Mouse (Mus musculus) midbrain, embryonic 13.5 days (tissue): ENCODE measurements around the gene Nhlrc3. TPM values are rescaled to one million over a fixed set of nuclear protein-coding genes. Genes with fewer than 3 reads are reported as not detected.

Experiments
- ATAC-seq: fragments of 200-750 bp; cut with Nextera tagmentation; 2 replicates; pipeline ENCODE4 v1.8.0; 2017; ENCODE audit warnings: mild to moderate bottlenecking, moderate TSS enrichment, moderate library complexity
- H3K27ac ChIP-seq: fragments of 300-500 bp; sonication (generic); 2 replicates; pipeline ENCODE4 v1.5.1; 2015; ENCODE audit warnings: inconsistent platforms, mild to moderate bottlenecking, moderate library complexity
- H3K27me3 ChIP-seq: fragments of 300-500 bp; sonication (generic); 2 replicates; pipeline ENCODE4 v1.6.1; 2015; ENCODE audit warnings: mild to moderate bottlenecking, inconsistent platforms
- H3K36me3 ChIP-seq: fragments of 300-500 bp; sonication (generic); 2 replicates; pipeline ENCODE4 v1.6.1; 2015; ENCODE audit warnings: mild to moderate bottlenecking, inconsistent platforms
- H3K4me1 ChIP-seq: fragments of 300-500 bp; sonication (generic); replicated peaks from 2 replicates; pipeline ENCODE4 v1.6.1; 2015; ENCODE audit warnings: inconsistent platforms
- H3K4me2 ChIP-seq: fragments of 300-500 bp; sonication (generic); replicated peaks from 2 replicates; pipeline ENCODE4 v1.6.1; 2015; ENCODE audit warnings: moderate library complexity, mild to moderate bottlenecking, inconsistent platforms
- H3K4me3 ChIP-seq: fragments of 300-500 bp; sonication (generic); replicated peaks from 2 replicates; pipeline ENCODE4 v1.5.1; 2015; ENCODE audit warnings: mild to moderate bottlenecking, inconsistent platforms
- H3K9ac ChIP-seq: fragments of 300-500 bp; sonication (generic); replicated peaks from 2 replicates; pipeline ENCODE4 v1.6.1; 2015; ENCODE audit warnings: mild to moderate bottlenecking, inconsistent platforms
- H3K9me3 ChIP-seq: fragments of 300-500 bp; sonication (generic); 2 replicates; pipeline ENCODE4 v1.6.1; 2016; ENCODE audit warnings: mild to moderate bottlenecking, inconsistent platforms
- WGBS: fragments of 180-500 bp; shearing (Covaris S2); methylation state at CpG from one replicate; pipeline ENCODE4 v1.1.7; 2015; 5-methylcytosine and 5-hydroxymethylcytosine counted together
- polyA plus RNA-seq: library from polyadenylated mRNA; unstranded; fragments of >200 nt; fragmentation: Nextera tagmentation; extraction: Ambion mirVana; gene quantifications from 2 replicates; pipeline ENCODE4 v1.2.1, GENCODE M21; 2015

The Nhlrc3 gene
- polyA plus RNA-seq, 1 experiment from 2014 or later: 9.7 TPM

DNA sequence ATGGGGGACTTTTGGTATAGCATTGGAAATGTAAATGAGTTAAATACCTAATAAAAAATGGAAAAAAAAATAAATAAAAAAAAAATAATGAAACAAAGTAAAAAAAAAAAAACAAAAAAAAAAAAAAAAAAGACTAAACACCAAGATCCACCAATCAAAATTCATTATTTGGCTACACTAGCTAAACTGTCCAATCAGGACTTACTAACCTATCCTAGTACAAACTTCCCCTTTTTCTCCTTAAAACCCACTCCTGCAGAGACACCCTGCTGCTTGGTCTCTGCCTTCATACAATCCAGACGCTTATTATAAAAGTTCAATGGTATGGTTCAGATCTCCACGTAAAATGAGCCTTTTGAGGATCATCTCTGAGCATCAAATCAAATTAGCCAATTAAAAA lies 49.7 kb downstream of the Nhlrc3 start:
- H3K36me3 ChIP-seq: no peaks in the 10 kb centered on the region
- H3K9ac ChIP-seq: no peak overlapping the region
- H3K4me2 ChIP-seq: no peak overlapping the region
- H3K27me3 ChIP-seq: no peaks in the 10 kb centered on the region
- no peak overlapping the region for H3K4me3 ChIP-seq
- ATAC-seq: no peak
- no peaks in the 10 kb centered on the region for H3K9me3 ChIP-seq
- H3K27ac ChIP-seq: no peak overlapping the region
- peaks cover 10% of the 10 kb centered on the region; the same call in 1 of the 2 replicates for H3K4me1 ChIP-seq
- 43% methylated on average over 2 of the region's 2 CpGs for WGBS

DNA sequence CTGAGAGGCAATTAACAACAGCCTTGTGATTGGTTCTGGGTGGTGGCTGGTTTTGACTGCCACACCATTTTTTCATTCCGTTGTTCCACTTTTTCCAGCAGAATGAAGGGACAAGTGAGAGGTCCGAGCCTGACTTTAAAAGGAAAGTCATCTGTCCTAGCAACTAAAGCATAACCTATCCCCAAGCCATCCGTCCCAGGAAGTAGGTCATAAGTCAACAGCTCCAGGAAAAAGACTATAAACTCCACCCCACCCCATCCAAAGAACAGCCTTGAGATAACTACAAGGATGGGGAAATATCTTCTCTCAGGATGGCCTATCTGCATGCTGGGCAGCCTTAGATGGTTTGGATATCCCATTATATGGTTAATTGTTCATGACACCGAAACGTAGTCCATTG lies 50.9 kb downstream of the Nhlrc3 start:
- H3K4me3 ChIP-seq: no peak overlapping the region
- no peaks in the 10 kb centered on the region for H3K36me3 ChIP-seq
- no peak overlapping the region for H3K4me2 ChIP-seq
- 90% methylated on average over 5 of the region's 5 CpGs for WGBS
- H3K9ac ChIP-seq: no peak overlapping the region
- ATAC-seq: no peak
- H3K27me3 ChIP-seq: no peaks in the 10 kb centered on the region
- no peak overlapping the region for H3K27ac ChIP-seq
- H3K9me3 ChIP-seq: no peaks in the 10 kb centered on the region
- peaks cover 10% of the 10 kb centered on the region; the same call in 1 of the 2 replicates for H3K4me1 ChIP-seq

DNA sequence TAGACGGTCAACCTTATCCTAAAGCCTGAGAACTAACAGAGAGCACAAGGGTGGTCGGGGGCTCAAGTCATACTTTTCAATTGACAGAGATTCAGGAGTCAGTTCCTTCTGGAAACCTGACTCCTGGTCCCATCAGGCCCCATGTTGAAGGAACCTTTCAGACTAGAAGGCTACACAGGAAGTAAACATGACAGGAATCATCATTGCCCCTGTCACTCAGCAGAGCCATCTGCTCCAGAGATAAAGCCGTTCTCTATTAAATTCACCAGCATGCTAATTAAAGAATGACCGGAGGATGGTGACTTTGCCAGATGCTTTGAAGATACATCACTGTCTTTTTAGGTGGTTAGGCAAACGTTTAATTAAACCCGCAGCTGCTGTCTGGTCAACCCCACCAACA lies 53.1 kb downstream of the Nhlrc3 start:
- Histone ChIP-seq H3K27ac (no peak overlapping the region), H3K4me3 (no peak overlapping the region), H3K4me2 (no peak overlapping the region), H3K9me3 (no peaks in the 10 kb centered on the region), H3K4me1 (0 out of 2 replicates have a peak, but pooled peaks cover 2% of the 10 kb centered on the region), H3K27me3 (no peaks in the 10 kb centered on the region), H3K9ac (no peak overlapping the region), H3K36me3 (no peaks in the 10 kb centered on the region)
- no peak for ATAC-seq
- 65% methylated on average over 6 of the region's 6 CpGs for WGBS

DNA sequence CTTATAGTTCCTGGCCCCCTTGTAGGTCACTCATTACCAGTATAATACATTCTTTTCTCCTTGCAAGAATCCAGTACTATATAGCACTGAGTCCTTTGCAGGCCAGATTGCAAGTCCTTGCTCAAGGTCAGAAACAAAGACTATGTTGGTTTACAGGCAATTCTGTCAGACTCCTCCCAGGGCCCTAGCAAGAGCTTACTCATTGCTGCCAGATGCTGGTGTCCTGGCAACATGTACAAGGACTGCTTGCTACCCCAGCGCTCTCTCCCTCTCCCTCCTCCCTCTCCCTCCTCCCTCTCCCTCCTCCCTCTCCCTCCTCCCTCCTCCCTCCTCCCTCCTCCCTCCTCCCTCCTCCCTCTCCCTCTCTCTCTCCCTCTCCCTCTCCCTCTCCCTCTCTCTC lies 56.0 kb downstream of the Nhlrc3 start:
- Histone ChIP-seq H3K27ac (no peak overlapping the region), H3K27me3 (no peaks in the 10 kb centered on the region), H3K4me1 (0 out of 2 replicates have a peak, but pooled peaks cover 2% of the 10 kb centered on the region), H3K9me3 (no peaks in the 10 kb centered on the region), H3K4me2 (no peak overlapping the region), H3K36me3 (no peaks in the 10 kb centered on the region), H3K9ac (no peak overlapping the region), H3K4me3 (no peak overlapping the region)
- WGBS: 69% methylated on average over 1 of the region's 1 CpGs
- ATAC-seq: no peak

Other genes starting within 250 kb of the Nhlrc3 start
- gene Proser1, start 334 bp upstream of the Nhlrc3 start, polyA plus RNA-seq: 28.7 and 33.2 TPM in 2 replicates
- not detected in 2 replicates for gene Stoml3, start 25.3 kb upstream of the Nhlrc3 start, polyA plus RNA-seq
- 1.0 and 1.1 TPM in 2 replicates for gene Frem2, start 194.0 kb upstream of the Nhlrc3 start, polyA plus RNA-seq